Mouse (Mus musculus): Measurements from ENCODE around the gene Nell2. TPM values are rescaled to one million over a fixed set of nuclear protein-coding genes. Genes with fewer than 3 reads are reported as not detected.
"Not testable (repeated sequence)": the region's sequence is repeated elsewhere in the genome, so short reads cannot be mapped to it uniquely, and the experiment has no call there.

The Nell2 gene
- polyA plus RNA-seq, 1 experiment from 2014 or later = 20.1 TPM

- Histone ChIP-seq H3K4me3 (no peak overlapping the region), H3K27ac (no peak overlapping the region), H3K9ac (no peak overlapping the region), H3K27me3 (no peaks in the 10 kb centered on the region), H3K9me3 (no peaks in the 10 kb centered on the region), H3K4me2 (replicated peaks) (no peak overlapping the region), H3K36me3 (no peaks in the 10 kb centered on the region), H3K4me1 (no peaks in the 10 kb centered on the region)
- ATAC-seq (ENCODE audit: low FRiP score, low read depth) = no peak
- 88% methylated on average over 3 of the region's 3 CpGs for WGBS
Observed at GRCm38 (mm10) chr15:95272167-95272566, 256.2 kb downstream of the Nell2 start.

DNA sequence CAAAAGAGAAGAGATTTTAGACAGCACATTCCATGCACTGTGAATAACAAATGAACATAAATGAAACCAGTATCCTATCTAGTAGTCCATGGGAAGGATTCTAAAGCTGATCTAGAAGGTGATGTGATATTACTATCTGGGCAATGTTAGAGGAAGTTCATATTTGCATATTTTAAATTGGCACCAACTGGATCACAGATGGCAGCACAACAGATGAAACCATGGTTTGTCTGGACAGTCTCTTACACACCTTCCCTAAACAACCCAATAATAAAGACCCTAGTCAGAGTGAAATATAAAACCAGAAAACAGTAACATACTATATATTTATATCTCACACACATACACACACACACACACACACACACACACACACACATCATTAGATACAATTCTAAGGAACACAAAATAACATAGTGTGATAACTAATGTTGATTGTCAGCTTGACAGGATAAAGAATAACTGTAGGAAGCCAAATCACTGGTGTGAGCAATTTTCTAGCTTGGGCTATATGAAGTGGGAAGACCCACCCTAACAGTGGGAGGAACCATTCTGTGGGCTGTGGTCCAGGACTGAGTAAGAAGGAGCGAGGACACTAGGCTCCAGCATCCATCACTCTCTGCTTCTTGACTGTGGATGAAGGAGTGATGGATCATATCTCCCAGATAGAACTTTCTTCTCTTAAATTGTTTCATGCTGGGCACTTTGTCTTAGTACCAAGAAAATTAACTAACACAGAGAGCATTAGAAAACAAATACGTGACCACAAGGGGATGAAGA lies 268.5 kb downstream of the Nell2 start:
- no peaks in the 10 kb centered on the region for H3K36me3 ChIP-seq
- H3K4me1 ChIP-seq = peaks cover 9% of the 10 kb centered on the region
- H3K4me2 ChIP-seq (replicated peaks) = no peak overlapping the region
- no peak overlapping the region for H3K9ac ChIP-seq
- no peak for ATAC-seq (ENCODE audit: low FRiP score, low read depth)
- WGBS = 85% methylated on average over 2 of the region's 2 CpGs
- H3K4me3 ChIP-seq = no peak overlapping the region
- no peaks in the 10 kb centered on the region for H3K9me3 ChIP-seq
- H3K27me3 ChIP-seq = no peaks in the 10 kb centered on the region
- H3K27ac ChIP-seq = no peak overlapping the region

DNA sequence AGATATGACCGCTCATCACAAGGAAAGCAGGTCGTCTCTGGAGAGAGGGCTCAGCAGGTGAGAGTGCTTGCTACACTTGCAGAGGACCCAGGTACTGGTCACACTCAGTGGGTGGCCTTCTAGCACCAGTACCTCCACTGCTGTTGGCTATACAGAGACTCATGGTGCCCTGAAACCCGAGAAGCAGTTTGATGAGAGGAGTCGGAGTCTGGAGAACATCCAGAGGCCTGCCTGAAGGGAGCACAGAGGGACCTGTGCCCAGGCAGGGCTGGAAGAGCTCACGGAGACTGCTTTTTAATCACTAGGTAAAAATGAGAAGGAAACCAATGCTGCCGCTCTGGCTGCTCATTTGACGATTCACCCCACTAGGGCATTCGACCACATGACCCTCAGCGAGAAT lies 271.2 kb downstream of the Nell2 start:
- Histone ChIP-seq H3K4me2 (replicated peaks) (no peak overlapping the region), H3K9ac (no peak overlapping the region), H3K36me3 (no peaks in the 10 kb centered on the region), H3K4me1 (peaks cover 9% of the 10 kb centered on the region), H3K9me3 (no peaks in the 10 kb centered on the region), H3K27me3 (no peaks in the 10 kb centered on the region), H3K27ac (no peak overlapping the region), H3K4me3 (no peak overlapping the region)
- WGBS = 44% methylated on average over 9 of the region's 9 CpGs
- ATAC-seq (ENCODE audit: low FRiP score, low read depth) = no peak

GRCm38 (mm10) chr15:95245516-95245915 lies 282.8 kb downstream of the Nell2 start:
- H3K27me3 ChIP-seq = no peaks in the 10 kb centered on the region; the same call in 1 of the 2 replicates
- H3K4me1 ChIP-seq = no peaks in the 10 kb centered on the region
- ATAC-seq (ENCODE audit: low FRiP score, low read depth) = no peak
- no peak overlapping the region for H3K4me2 ChIP-seq (replicated peaks)
- no peaks in the 10 kb centered on the region for H3K36me3 ChIP-seq
- WGBS = 94% methylated on average over 11 of the region's 11 CpGs
- H3K9ac ChIP-seq = no peak overlapping the region
- H3K27ac ChIP-seq = no peak overlapping the region
- H3K9me3 ChIP-seq = no peaks in the 10 kb centered on the region
- H3K4me3 ChIP-seq = no peak overlapping the region

DNA sequence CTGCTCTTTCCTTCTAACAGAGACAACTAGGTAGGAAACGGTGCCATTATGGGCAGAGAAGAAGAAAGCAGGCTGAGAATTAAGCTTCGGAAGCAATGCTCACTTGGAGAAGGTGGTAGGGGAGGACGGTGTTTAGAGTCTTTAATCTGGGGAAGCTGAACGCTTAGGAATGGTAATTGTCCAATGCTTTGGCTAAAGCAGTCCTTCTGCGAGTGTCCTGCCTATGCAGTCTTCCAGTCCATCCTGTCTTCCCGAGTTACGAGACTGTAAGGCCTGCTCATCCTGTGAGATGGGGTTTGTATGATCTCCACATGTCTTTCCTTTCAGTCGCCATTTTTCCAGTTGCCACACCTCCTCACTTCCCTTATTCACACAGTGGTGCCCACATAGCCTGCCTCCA lies 284.5 kb downstream of the Nell2 start:
- H3K27ac ChIP-seq = no peak overlapping the region
- no peak for ATAC-seq (ENCODE audit: low FRiP score, low read depth)
- no peaks in the 10 kb centered on the region; the same call in 1 of the 2 replicates for H3K27me3 ChIP-seq

GRCm38 (mm10) chr15:95241161-95241560 lies 287.2 kb downstream of the Nell2 start:
- H3K4me2 ChIP-seq (replicated peaks) = no peak overlapping the region
- 97% methylated on average over 3 of the region's 3 CpGs for WGBS
- no peak for ATAC-seq (ENCODE audit: low FRiP score, low read depth)

More for the DNA sequence above, 284.5 kb downstream of the Nell2 start:
- no peaks in the 10 kb centered on the region for H3K9me3 ChIP-seq
- H3K4me3 ChIP-seq = no peak overlapping the region
- no peak overlapping the region for H3K9ac ChIP-seq
- WGBS = 76% methylated on average over 8 of the region's 8 CpGs
- no peaks in the 10 kb centered on the region for H3K36me3 ChIP-seq
- no peak overlapping the region for H3K4me2 ChIP-seq (replicated peaks)
- H3K4me1 ChIP-seq = no peaks in the 10 kb centered on the region

DNA sequence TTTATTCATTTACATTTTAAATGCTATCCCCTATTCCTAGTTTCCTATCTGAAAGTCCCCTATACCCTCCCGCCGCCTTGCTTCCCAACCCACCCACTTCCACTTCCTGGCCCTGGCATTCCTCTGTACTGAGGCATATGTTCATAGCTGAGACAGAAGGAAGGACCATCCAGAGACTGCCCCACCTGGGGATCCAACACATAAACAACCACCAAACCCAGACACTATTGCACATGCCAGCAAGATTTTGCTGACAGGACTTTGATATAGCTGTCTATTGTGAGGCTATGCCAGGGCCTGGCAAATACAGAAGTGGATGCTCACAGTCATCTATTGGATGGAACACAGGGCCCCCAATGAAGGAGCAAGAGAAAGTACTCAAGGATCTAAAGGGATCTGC lies 291.3 kb downstream of the Nell2 start:
- not testable (repeated sequence) for H3K4me3 ChIP-seq; H3K27ac ChIP-seq; H3K9me3 ChIP-seq; H3K4me2 ChIP-seq (replicated peaks); H3K4me1 ChIP-seq; H3K36me3 ChIP-seq; H3K9ac ChIP-seq; H3K27me3 ChIP-seq; ATAC-seq (ENCODE audit: low FRiP score, low read depth)
- WGBS = 84% methylated on average over 2 of the region's 2 CpGs

More at GRCm38 (mm10) chr15:95241161-95241560, 287.2 kb downstream of the Nell2 start:
- H3K4me3 ChIP-seq = no peak overlapping the region
- no peaks in the 10 kb centered on the region for H3K36me3 ChIP-seq
- no peaks in the 10 kb centered on the region for H3K4me1 ChIP-seq
- H3K9me3 ChIP-seq = no peaks in the 10 kb centered on the region
- no peaks in the 10 kb centered on the region for H3K27me3 ChIP-seq
- no peak overlapping the region for H3K27ac ChIP-seq
- H3K9ac ChIP-seq = no peak overlapping the region

GRCm38 (mm10) chr15:95236509-95236908 lies 291.9 kb downstream of the Nell2 start:
- Histone ChIP-seq H3K9me3 (no peaks in the 10 kb centered on the region), H3K4me3 (no peak overlapping the region), H3K27ac (no peak overlapping the region), H3K4me1 (no peaks in the 10 kb centered on the region), H3K9ac (no peak overlapping the region), H3K27me3 (no peaks in the 10 kb centered on the region), H3K4me2 (replicated peaks) (no peak overlapping the region), H3K36me3 (no peaks in the 10 kb centered on the region)
- ATAC-seq (ENCODE audit: low FRiP score, low read depth) = no peak
- 87% methylated on average over 3 of the region's 3 CpGs for WGBS

- H3K4me3 ChIP-seq = no peak overlapping the region
- WGBS = 72% methylated on average over 13 of the region's 13 CpGs
- H3K9me3 ChIP-seq = no peaks in the 10 kb centered on the region
- H3K27ac ChIP-seq = no peak overlapping the region
- no peaks in the 10 kb centered on the region for H3K27me3 ChIP-seq
- H3K4me1 ChIP-seq = no peaks in the 10 kb centered on the region
- no peaks in the 10 kb centered on the region for H3K36me3 ChIP-seq
- no peak overlapping the region for H3K9ac ChIP-seq
- no peak for ATAC-seq (ENCODE audit: low FRiP score, low read depth)
- no peak overlapping the region for H3K4me2 ChIP-seq (replicated peaks)
Observed at GRCm38 (mm10) chr15:95231171-95231570, 297.2 kb downstream of the Nell2 start.

DNA sequence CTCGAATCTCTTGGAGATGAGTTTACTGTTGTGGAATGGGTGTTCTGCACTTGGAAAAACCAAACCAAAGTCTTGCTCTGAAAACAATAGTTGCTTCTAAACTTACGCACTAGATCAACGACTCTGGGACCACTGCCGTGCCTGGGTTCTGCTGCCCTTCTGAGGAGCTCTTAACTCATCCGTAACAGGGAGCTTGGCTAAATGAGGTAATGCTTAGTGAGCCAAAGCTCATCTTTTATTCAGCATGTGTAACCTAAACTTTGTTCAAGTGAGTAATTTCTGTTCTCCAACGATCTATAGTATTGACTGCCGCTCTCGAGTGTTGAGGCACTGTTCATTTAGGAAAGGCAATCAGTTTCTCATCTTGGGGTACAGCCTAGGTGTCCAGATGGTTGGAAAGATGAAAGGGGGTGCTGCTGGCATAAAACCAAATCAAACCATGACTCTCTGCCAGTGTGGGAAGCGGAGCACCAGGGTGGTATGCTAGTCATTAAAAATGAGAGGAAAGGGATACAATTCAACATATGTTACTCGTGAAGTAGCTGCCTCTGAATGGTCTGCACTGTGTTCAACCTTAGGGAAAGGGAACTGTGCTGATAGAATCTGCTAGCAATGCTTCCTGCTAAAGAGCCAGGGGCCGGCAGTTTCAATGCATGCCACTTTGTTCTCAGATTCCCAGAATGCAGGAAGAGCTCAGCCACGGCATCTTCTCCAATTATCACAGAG lies 311.6 kb downstream of the Nell2 start:
- no peak overlapping the region for H3K9ac ChIP-seq
- H3K4me1 ChIP-seq = peaks cover 11% of the 10 kb centered on the region
- no peaks in the 10 kb centered on the region for H3K27me3 ChIP-seq
- H3K36me3 ChIP-seq = no peaks in the 10 kb centered on the region
- no peak overlapping the region; the same call in 1 of the 2 replicates for H3K4me2 ChIP-seq (replicated peaks)
- no peak overlapping the region for H3K4me3 ChIP-seq
- 49% methylated on average over 12 of the region's 12 CpGs for WGBS
- H3K9me3 ChIP-seq = no peaks in the 10 kb centered on the region
- ATAC-seq (ENCODE audit: low FRiP score, low read depth) = no peak
- no peak overlapping the region for H3K27ac ChIP-seq

DNA sequence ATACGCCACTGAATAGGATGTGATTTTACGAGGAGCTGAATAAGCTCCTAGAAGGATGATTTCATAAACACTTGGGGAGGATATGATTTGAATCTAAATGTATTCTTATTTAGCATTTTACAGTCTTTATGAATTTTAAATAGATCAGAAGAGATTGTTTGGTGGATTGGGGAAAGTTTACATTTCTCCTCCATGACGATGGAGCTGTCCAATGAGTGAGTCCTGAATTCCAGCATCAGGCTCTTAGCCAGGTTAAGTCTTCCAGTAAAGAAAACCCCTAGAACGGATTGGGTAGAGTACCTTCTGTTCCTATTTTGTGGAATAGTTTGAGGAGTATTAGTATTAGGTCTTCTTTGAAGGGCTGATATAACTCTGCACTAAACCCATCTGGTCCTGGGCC lies 317.8 kb downstream of the Nell2 start:
- Histone ChIP-seq H3K9ac (no peak overlapping the region), H3K4me1 (no peaks in the 10 kb centered on the region), H3K4me2 (replicated peaks) (no peak overlapping the region), H3K36me3 (no peaks in the 10 kb centered on the region), H3K4me3 (no peak overlapping the region), H3K27ac (no peak overlapping the region), H3K27me3 (no peaks in the 10 kb centered on the region), H3K9me3 (no peaks in the 10 kb centered on the region)
- no peak for ATAC-seq (ENCODE audit: low FRiP score, low read depth)
- 72% methylated on average over 4 of the region's 4 CpGs for WGBS

GRCm38 (mm10) chr15:95209186-95209585 lies 319.2 kb downstream of the Nell2 start:
- Histone ChIP-seq H3K9ac (no peak overlapping the region), H3K27me3 (no peaks in the 10 kb centered on the region), H3K9me3 (no peaks in the 10 kb centered on the region), H3K36me3 (no peaks in the 10 kb centered on the region), H3K4me2 (replicated peaks) (no peak overlapping the region), H3K4me3 (no peak overlapping the region), H3K4me1 (no peaks in the 10 kb centered on the region), H3K27ac (no peak overlapping the region)
- no peak for ATAC-seq (ENCODE audit: low FRiP score, low read depth)
- WGBS = 80% methylated on average over 4 of the region's 4 CpGs

All from limb, embryonic 13.5 days (tissue).